Mouse (Mus musculus): ENCODE data around the gene Tbk1. TPM values are rescaled to one million over a fixed set of nuclear protein-coding genes. Genes with fewer than 3 reads are reported as not detected.
A peak's percentile ranks its signal among the peaks of the same experiment; 100 is the strongest.

Tbk1 gene
- total RNA-seq, 2 experiments from 2014 or later, result 49.1 to 50.3 TPM

GRCm38 (mm10) chr10:121596580-121596979, 10.0 kb upstream of the Tbk1 start:
- no peak for DNase-seq (ENCODE audit: low spot score in 2 of 2)

- no peak for DNase-seq (ENCODE audit: low spot score in 2 of 2)
Observed at GRCm38 (mm10) chr10:121591106-121591505, 4.5 kb upstream of the Tbk1 start.

DNA sequence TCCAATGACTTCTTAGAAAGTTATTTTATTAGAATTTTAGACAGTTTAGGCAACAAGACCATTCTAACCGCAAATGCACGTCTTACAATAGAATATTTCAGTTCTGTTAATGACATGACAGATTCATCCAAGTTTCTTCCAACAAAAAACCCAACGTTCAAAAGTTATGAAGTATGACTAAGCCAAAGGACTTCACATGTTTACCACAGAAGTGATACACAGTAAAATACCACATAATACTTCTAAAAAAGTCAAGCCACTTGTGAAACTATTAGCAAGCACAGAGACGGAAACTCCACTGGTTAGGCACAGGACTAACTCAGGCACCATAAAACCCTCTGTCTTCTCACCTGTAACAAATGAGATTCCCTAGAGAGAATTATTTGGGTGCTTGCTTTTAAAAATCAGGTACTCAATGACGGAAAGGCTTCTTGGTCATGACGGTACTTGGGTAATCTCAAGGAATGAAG, 819 bp upstream of the Tbk1 start:
- no peak for DNase-seq (ENCODE audit: low spot score in 2 of 2)

DNA sequence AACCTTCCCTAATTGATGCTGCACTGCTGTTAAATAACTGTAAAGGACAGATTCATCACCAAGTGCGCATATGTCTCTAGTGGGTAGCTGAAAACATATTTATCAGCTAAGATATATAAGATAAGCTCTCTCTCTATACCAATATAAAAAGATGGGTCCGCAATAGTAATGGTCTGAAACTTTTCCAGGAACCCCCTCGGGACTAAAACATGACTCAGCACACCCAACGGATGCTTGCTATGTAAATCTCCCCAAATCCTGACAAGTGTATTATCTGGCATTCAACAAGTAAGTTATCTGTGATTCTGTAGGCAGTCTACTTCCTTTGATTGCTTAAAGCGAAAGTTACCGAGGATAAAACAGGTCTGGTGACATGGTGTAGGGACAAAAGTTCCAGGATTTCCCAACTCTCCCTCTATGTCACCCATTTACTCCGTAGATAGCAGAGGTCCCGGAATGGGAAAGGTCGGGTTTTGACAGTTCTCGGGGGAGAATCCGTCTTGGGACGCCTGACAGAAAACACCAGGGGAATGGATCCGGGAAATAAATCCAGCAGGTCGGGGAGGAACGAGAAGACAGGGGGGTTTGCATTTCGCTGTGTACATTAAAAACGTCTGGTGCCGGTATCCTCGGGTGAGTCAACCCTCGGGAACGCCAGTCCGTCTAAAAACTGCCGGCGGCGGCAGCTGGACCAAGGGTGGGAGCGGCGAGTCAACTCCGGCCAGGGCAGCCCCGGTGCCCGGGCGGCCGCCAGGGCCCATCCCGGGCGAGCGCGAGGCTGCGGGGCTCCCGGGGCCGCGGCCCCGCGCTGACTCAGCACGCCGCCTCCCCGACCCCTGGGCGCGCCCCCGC, 570 bp downstream of the Tbk1 start:
- DNase-seq (ENCODE audit: low spot score in 2 of 2), result no peak

DNA sequence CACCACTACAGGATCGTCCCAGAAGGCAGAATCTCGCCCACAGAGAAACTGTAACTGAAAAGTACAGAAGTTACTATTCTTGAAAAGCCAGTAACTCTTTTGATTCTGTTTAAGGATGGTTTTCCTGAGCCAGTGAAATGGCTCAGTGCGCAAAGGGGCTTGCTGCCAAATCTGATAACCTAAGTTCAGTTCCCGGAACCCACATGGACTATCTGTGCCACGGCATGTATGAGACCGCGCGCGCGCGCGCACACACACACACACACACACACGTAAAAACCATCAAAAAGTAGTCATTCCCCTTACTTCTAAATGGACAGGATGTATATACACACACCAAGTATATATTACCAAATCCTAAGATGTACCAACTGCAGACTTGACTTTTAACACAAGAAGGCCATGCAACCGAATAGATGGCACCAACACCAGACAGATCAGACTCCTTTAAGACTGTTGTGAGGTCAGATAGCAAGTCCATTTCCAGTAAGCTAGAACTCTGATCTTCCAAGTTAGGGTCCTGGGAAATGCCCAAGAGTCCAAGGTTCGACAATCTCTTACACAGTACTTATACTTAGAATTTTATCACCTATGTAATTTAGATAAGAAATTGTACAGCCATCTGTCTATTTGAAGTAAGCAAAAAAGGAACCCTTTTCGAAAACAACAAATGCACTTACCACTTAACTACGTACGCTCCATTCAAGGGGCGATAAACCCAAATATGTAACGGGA, 1.4 kb downstream of the Tbk1 start:
- no peak for DNase-seq (ENCODE audit: low spot score in 2 of 2)

GRCm38 (mm10) chr10:121584033-121584432, 2.6 kb downstream of the Tbk1 start:
- no peak for DNase-seq (ENCODE audit: low spot score in 2 of 2)

DNA sequence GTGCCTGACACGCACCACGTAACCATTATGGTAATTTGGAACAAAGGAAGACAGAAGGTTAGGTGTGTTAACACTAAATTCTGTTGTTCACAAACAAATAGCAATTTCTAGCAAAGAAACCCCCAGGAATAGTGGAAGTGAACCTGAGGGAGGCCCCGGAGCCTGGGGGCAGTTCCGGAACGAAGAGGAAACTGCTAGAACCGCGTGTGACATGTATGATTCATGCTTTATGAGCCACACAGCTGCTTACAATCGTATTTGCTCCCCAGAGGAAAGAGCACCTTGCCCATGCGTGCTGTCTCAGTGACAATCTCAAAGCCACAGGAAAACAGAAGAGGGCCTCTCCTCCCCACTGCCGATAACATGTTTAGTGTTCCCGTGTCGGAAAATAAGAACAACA, 3.6 kb downstream of the Tbk1 start:
- DNase-seq (ENCODE audit: low spot score in 2 of 2), result no peak

- DNase-seq (ENCODE audit: low spot score in 2 of 2), result no peak
Observed at GRCm38 (mm10) chr10:121582287-121582686, 4.3 kb downstream of the Tbk1 start.

DNA sequence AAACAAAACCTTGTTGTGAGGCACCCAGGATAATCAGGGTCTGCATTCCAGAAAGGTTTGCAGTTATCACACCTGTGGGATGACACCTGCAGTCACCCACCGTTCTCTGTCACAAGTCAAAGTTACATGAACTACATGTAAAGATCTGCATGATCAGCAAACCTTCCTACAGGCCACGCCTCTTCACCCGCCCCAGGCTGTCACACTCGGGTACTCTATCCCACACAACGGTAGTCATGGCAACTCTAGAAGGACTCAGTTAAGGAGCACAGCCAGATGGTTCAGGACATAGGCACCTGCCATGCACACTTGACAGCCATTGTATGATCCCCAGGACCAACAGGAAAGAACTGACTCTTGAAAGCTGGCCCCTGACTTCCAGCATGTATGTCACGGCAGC, 5.2 kb downstream of the Tbk1 start:
- no peak for DNase-seq (ENCODE audit: low spot score in 2 of 2)

GRCm38 (mm10) chr10:121580381-121580780, 6.2 kb downstream of the Tbk1 start:
- DNase-seq (ENCODE audit: low spot score in 2 of 2), result no peak

DNA sequence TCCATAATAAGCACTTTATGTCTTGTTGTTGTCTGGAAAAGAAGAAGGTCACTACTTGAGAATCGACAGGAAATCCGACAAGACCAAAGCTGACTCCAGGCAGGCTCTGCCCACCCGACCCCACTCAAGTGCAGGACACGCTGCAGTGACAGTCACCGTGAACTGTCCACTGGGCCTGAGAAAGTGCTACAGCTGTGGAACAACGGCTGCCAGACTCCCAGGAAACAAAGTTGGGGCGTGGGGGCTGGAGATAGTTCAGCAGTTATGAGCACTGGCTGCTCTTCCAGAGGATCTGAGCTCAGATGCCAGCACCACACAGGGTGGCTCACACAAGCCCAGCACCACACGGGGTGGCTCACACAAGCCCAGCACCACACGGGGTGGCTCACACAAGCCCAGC, 10.2 kb downstream of the Tbk1 start:
- no peak for DNase-seq (ENCODE audit: low spot score in 2 of 2)

- DNase-seq (ENCODE audit: low spot score in 2 of 2), result no peak
Observed at GRCm38 (mm10) chr10:121571511-121572147, 15.0 kb downstream of the Tbk1 start.

DNA sequence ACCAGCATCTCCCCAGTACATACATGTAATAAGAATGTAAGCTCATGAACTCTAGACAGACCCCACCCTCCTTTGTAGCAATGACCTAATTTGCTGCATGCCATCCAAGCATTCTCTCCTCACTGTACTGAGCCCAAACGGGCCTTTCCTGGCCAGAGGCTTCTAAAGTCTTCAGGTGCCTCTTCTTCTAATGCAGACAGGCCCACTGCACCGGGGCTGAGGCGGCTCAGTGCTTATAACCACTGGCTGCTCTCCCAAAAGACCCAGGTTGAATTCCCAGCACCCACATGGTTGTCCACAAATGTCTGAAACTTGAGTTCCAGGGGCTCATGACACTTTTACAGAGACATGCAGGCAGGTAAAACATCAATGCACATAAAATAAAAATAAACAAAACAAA, 15.6 kb downstream of the Tbk1 start:
- DNase-seq (ENCODE audit: low spot score in 2 of 2), result no peak

DNA sequence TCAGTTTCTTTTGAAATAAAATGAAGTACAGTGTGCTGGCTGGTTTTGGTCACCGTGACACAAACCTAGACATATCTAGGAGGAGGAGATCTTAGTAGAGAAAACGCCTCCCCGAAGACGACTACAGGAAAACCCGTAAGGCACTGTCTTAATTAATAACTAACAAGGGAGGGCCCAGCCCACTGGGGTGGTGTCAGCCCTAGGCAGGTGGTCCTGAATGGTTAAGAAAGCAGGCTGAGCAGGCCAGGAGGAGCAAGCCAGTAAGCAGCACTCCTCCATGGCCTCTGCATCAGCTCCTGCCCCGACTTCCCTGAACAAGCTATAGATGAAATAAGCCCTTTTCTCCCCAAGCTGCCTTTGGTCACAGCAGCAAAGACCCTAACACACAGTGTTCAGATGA, 16.8 kb downstream of the Tbk1 start:
- DNase-seq (ENCODE audit: low spot score in 2 of 2), result no peak

- no peak for DNase-seq (ENCODE audit: low spot score in 2 of 2)
Observed at GRCm38 (mm10) chr10:121569001-121569589, 17.5 kb downstream of the Tbk1 start.

- DNase-seq (ENCODE audit: low spot score in 2 of 2), result no peak
Observed at GRCm38 (mm10) chr10:121568534-121568933, 18.1 kb downstream of the Tbk1 start.

GRCm38 (mm10) chr10:121568026-121568425, 18.6 kb downstream of the Tbk1 start:
- DNase-seq (ENCODE audit: low spot score in 2 of 2), result no peak

DNA sequence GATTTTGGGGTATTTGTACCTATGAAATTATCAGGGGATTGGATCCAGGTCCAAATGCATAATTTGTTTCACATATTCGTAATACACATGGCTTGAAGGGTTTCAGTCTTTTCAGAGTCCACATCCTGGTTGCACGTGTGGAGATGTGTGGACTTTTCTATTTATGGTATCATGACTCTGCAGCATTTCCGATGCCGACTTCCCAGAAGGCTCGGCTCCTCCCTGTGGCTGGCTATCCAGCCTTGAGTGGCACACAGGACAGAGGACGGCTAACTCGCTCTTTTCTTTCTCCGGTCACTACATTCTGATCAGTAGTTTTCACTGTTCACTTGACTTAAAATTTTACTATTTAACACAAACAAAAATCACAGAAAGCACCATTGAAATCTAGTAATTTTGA, 22.1 kb downstream of the Tbk1 start:
- no peak for DNase-seq (ENCODE audit: low spot score in 2 of 2)

- DNase-seq (ENCODE audit: low spot score in 2 of 2), result no peak
Observed at GRCm38 (mm10) chr10:121558231-121558630, 28.4 kb downstream of the Tbk1 start.

DNA sequence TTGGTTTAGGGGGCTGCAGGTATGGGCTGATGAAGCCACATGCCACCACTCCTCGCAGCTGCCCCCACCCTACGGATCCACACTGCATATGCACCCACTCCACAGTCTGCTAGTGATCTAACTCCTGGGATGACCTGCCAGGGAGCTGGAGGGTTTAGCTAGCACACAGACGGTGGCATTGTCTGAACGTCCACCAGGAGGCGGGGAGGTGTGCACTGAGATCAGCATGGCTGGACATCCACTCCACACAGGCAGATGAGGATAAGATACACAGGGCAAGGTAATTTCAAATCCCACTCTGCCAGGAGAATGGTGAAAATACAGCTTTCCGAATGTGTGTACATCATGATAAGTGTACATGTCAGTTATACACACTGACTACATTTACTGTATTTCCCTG, 30.3 kb downstream of the Tbk1 start:
- peak in 1 of 2 experiments; percentile 1 for DNase-seq (ENCODE audit: low spot score in 2 of 2)

DNA sequence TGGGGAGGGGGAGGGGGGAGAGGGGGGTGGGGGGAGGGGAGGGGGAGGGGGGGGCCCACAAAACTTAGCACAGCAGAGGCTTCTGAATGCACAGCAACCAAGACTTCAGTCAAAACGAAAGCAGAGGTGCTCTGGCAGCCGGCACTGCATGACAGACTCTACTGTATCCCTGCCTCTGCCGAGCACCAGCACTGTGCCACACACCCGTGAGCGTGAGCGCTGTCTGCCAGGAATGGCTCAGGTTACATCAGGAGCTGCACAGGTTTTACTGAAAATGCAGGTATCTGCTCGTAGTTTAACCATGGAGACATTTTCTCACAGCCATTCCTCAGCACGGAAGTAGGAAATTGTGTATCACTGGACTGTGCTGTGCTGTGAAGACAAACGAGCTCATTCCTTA, 36.3 kb downstream of the Tbk1 start:
- DNase-seq (ENCODE audit: low spot score in 2 of 2), result no peak

DNA sequence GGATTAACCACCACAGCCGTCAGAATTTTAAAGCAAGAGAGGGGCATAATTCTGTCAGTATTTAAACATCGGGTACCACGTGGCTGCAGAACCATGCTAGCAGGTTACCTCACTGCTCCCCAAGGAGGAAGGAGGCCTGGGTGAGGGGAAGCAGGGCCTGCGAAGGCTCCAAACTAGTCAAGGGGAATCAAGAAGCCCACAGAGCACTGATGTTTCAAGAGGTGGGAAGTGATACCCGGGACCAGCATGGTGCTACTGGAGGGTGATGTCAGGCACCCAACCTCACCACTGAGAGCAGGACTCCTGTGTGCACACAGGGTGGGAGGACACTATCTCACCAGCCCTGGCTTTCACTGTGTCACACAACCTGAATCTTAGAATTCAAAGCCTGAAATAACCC, 36.9 kb downstream of the Tbk1 start:
- no peak for DNase-seq (ENCODE audit: low spot score in 2 of 2)
